Mouse (Mus musculus): ENCODE data around the gene Rap1gap2.

GRCm38 (mm10) chr11:74639628-74640027 is 28.9 kb upstream of the Rap1gap2 start:
- no peak for TF ChIP-seq CTCF (IDR thresholded peaks at IDR 0.05; ENCODE audit: borderline replicate concordance, insufficient read depth, low read length)
- no peak for TF ChIP-seq POLR2A (IDR thresholded peaks at IDR 0.05; ENCODE audit: low read depth, low read length)
